Mouse (Mus musculus): ENCODE measurements at regions not wholly inside any gene's neighbourhood (a gene's known extent, or its start where the extent isn't known, plus 50 kb on each side); places are given as distances from the start of the nearest gene placed in this dataset.
A peak's percentile ranks its signal among the peaks of the same experiment; 100 is the strongest.

GRCm38 (mm10) chr14:73730796-73731195 lies 69.8 kb downstream of the Gm21750 start:
- H3K36me3 ChIP-seq (ENCODE audit: control insufficient read depth, insufficient read depth, low read length), result no peaks in the 10 kb centered on the region
- H3K27ac ChIP-seq (ENCODE audit: control insufficient read depth, insufficient read depth, low read depth, low read length), result no peak overlapping the region
- no peak overlapping the region for H3K4me3 ChIP-seq (ENCODE audit: control insufficient read depth, low read depth, low read length)
- H3K27me3 ChIP-seq (ENCODE audit: control insufficient read depth, insufficient read depth, low read length), result no peaks in the 10 kb centered on the region
- TF ChIP-seq POLR2A (IDR thresholded peaks at IDR 0.05; ENCODE audit: control insufficient read depth, low read depth, low read length) (no peak), CTCF (IDR thresholded peaks at IDR 0.05; ENCODE audit: control insufficient read depth, insufficient read depth, insufficient replicate concordance, low read depth, low read length) (no peak)
- no peaks in the 10 kb centered on the region for H3K4me1 ChIP-seq (ENCODE audit: control insufficient read depth, insufficient read depth, low read length)

GRCm38 (mm10) chr14:73732161-73732560 lies 71.1 kb downstream of the Gm21750 start:
- Histone ChIP-seq H3K36me3 (ENCODE audit: control insufficient read depth, insufficient read depth, low read length) (no peaks in the 10 kb centered on the region), H3K4me1 (ENCODE audit: control insufficient read depth, insufficient read depth, low read length) (no peaks in the 10 kb centered on the region), H3K4me3 (ENCODE audit: control insufficient read depth, low read depth, low read length) (no peak overlapping the region), H3K27ac (ENCODE audit: control insufficient read depth, insufficient read depth, low read depth, low read length) (no peak overlapping the region), H3K27me3 (ENCODE audit: control insufficient read depth, insufficient read depth, low read length) (no peaks in the 10 kb centered on the region)
- TF ChIP-seq CTCF (IDR thresholded peaks at IDR 0.05; ENCODE audit: control insufficient read depth, insufficient read depth, insufficient replicate concordance, low read depth, low read length) (no peak), POLR2A (IDR thresholded peaks at IDR 0.05; ENCODE audit: control insufficient read depth, low read depth, low read length) (no peak)

GRCm38 (mm10) chr14:73750790-73751189 lies 89.8 kb downstream of the Gm21750 start:
- Histone ChIP-seq H3K27me3 (ENCODE audit: control insufficient read depth, insufficient read depth, low read length) (no peaks in the 10 kb centered on the region), H3K4me3 (ENCODE audit: control insufficient read depth, low read depth, low read length) (no peak overlapping the region), H3K27ac (ENCODE audit: control insufficient read depth, insufficient read depth, low read depth, low read length) (no peak overlapping the region), H3K36me3 (ENCODE audit: control insufficient read depth, insufficient read depth, low read length) (no peaks in the 10 kb centered on the region), H3K4me1 (ENCODE audit: control insufficient read depth, insufficient read depth, low read length) (no peaks in the 10 kb centered on the region)
- TF ChIP-seq POLR2A (IDR thresholded peaks at IDR 0.05; ENCODE audit: control insufficient read depth, low read depth, low read length) (no peak), CTCF (IDR thresholded peaks at IDR 0.05; ENCODE audit: control insufficient read depth, insufficient read depth, insufficient replicate concordance, low read depth, low read length) (no peak)

GRCm38 (mm10) chr14:73759986-73760385 lies 99.0 kb downstream of the Gm21750 start:
- H3K4me1 ChIP-seq (ENCODE audit: control insufficient read depth, insufficient read depth, low read length), result no peaks in the 10 kb centered on the region
- TF ChIP-seq CTCF (IDR thresholded peaks at IDR 0.05; ENCODE audit: control insufficient read depth, insufficient read depth, insufficient replicate concordance, low read depth, low read length), result no peak
- TF ChIP-seq POLR2A (IDR thresholded peaks at IDR 0.05; ENCODE audit: control insufficient read depth, low read depth, low read length), result no peak

GRCm38 (mm10) chr14:73772964-73773363 lies 111.9 kb downstream of the Gm21750 start:
- Histone ChIP-seq H3K27me3 (ENCODE audit: control insufficient read depth, insufficient read depth, low read length) (no peaks in the 10 kb centered on the region), H3K27ac (ENCODE audit: control insufficient read depth, insufficient read depth, low read depth, low read length) (no peak overlapping the region), H3K4me3 (ENCODE audit: control insufficient read depth, low read depth, low read length) (no peak overlapping the region), H3K36me3 (ENCODE audit: control insufficient read depth, insufficient read depth, low read length) (no peaks in the 10 kb centered on the region), H3K4me1 (ENCODE audit: control insufficient read depth, insufficient read depth, low read length) (no peaks in the 10 kb centered on the region)
- TF ChIP-seq CTCF (IDR thresholded peaks at IDR 0.05; ENCODE audit: control insufficient read depth, insufficient read depth, insufficient replicate concordance, low read depth, low read length) (no peak), POLR2A (IDR thresholded peaks at IDR 0.05; ENCODE audit: control insufficient read depth, low read depth, low read length) (no peak)

More at GRCm38 (mm10) chr14:73759986-73760385, 99.0 kb downstream of the Gm21750 start:
- no peaks in the 10 kb centered on the region for H3K27me3 ChIP-seq (ENCODE audit: control insufficient read depth, insufficient read depth, low read length)
- no peak overlapping the region for H3K4me3 ChIP-seq (ENCODE audit: control insufficient read depth, low read depth, low read length)
- no peak overlapping the region for H3K27ac ChIP-seq (ENCODE audit: control insufficient read depth, insufficient read depth, low read depth, low read length)
- no peaks in the 10 kb centered on the region for H3K36me3 ChIP-seq (ENCODE audit: control insufficient read depth, insufficient read depth, low read length)

- TF ChIP-seq POLR2A (IDR thresholded peaks at IDR 0.05; ENCODE audit: control insufficient read depth, low read depth, low read length), result no peak
- no peak for TF ChIP-seq CTCF (IDR thresholded peaks at IDR 0.05; ENCODE audit: control insufficient read depth, insufficient read depth, insufficient replicate concordance, low read depth, low read length)
- H3K27ac ChIP-seq (ENCODE audit: control insufficient read depth, insufficient read depth, low read depth, low read length), result no peak overlapping the region
- H3K4me1 ChIP-seq (ENCODE audit: control insufficient read depth, insufficient read depth, low read length), result no peaks in the 10 kb centered on the region
- no peaks in the 10 kb centered on the region for H3K36me3 ChIP-seq (ENCODE audit: control insufficient read depth, insufficient read depth, low read length)
- H3K27me3 ChIP-seq (ENCODE audit: control insufficient read depth, insufficient read depth, low read length), result no peaks in the 10 kb centered on the region
- H3K4me3 ChIP-seq (ENCODE audit: control insufficient read depth, low read depth, low read length), result no peak overlapping the region
Observed at GRCm38 (mm10) chr14:73773810-73774209, 112.8 kb downstream of the Gm21750 start.

GRCm38 (mm10) chr14:73776066-73776465 lies 115.0 kb downstream of the Gm21750 start:
- Histone ChIP-seq H3K4me1 (ENCODE audit: control insufficient read depth, insufficient read depth, low read length) (no peaks in the 10 kb centered on the region), H3K4me3 (ENCODE audit: control insufficient read depth, low read depth, low read length) (no peak overlapping the region), H3K27ac (ENCODE audit: control insufficient read depth, insufficient read depth, low read depth, low read length) (no peak overlapping the region), H3K36me3 (ENCODE audit: control insufficient read depth, insufficient read depth, low read length) (no peaks in the 10 kb centered on the region), H3K27me3 (ENCODE audit: control insufficient read depth, insufficient read depth, low read length) (no peaks in the 10 kb centered on the region)
- TF ChIP-seq CTCF (IDR thresholded peaks at IDR 0.05; ENCODE audit: control insufficient read depth, insufficient read depth, insufficient replicate concordance, low read depth, low read length) (peak; percentile 26; the same call in 1 of the 2 replicates), POLR2A (IDR thresholded peaks at IDR 0.05; ENCODE audit: control insufficient read depth, low read depth, low read length) (no peak)

GRCm38 (mm10) chr14:73807169-73807568 lies 146.1 kb downstream of the Gm21750 start:
- TF ChIP-seq CTCF (IDR thresholded peaks at IDR 0.05; ENCODE audit: control insufficient read depth, insufficient read depth, insufficient replicate concordance, low read depth, low read length) (no peak), POLR2A (IDR thresholded peaks at IDR 0.05; ENCODE audit: control insufficient read depth, low read depth, low read length) (no peak)
- H3K4me1 ChIP-seq (ENCODE audit: control insufficient read depth, insufficient read depth, low read length), result no peaks in the 10 kb centered on the region
- no peak overlapping the region for H3K4me3 ChIP-seq (ENCODE audit: control insufficient read depth, low read depth, low read length)
- no peak overlapping the region for H3K27ac ChIP-seq (ENCODE audit: control insufficient read depth, insufficient read depth, low read depth, low read length)
- H3K27me3 ChIP-seq (ENCODE audit: control insufficient read depth, insufficient read depth, low read length), result no peaks in the 10 kb centered on the region
- no peaks in the 10 kb centered on the region for H3K36me3 ChIP-seq (ENCODE audit: control insufficient read depth, insufficient read depth, low read length)
